Mouse (Mus musculus) stomach, embryonic 16.5 days (tissue): ENCODE data around the gene Col13a1. TPM values are rescaled to one million over a fixed set of nuclear protein-coding genes. Genes with fewer than 3 reads are reported as not detected.

Experiments
- ATAC-seq: fragments of 200-750 bp; cut with Nextera tagmentation; 2 replicates; pipeline ENCODE4 v1.8.0; 2017; ENCODE audit warnings: moderate number of reproducible peaks, moderate TSS enrichment; ENCODE audit not compliant: insufficient read depth, low FRiP score
- H3K27ac ChIP-seq: fragments of 300-500 bp; sonication (generic); 2 replicates; pipeline ENCODE4 v1.5.1; 2014; ENCODE audit warnings: low read length
- H3K27me3 ChIP-seq: fragments of 300-500 bp; sonication (generic); 2 replicates; pipeline ENCODE4 v1.6.1; 2014; ENCODE audit warnings: low read length, control low read depth, mixed read lengths; ENCODE audit not compliant: control insufficient read depth, insufficient read depth
- H3K36me3 ChIP-seq: fragments of 300-500 bp; sonication (generic); 2 replicates; pipeline ENCODE4 v1.6.1; 2014; ENCODE audit warnings: low read length; ENCODE audit not compliant: control insufficient read depth, insufficient read depth
- H3K4me1 ChIP-seq: fragments of 300-500 bp; sonication (generic); 2 replicates; pipeline ENCODE4 v1.6.1; 2014; ENCODE audit warnings: low read length, control low read depth, mixed read lengths; ENCODE audit not compliant: control insufficient read depth, insufficient read depth
- H3K4me2 ChIP-seq: fragments of 300-500 bp; sonication (generic); 2 replicates; pipeline ENCODE4 v1.6.1; 2014; ENCODE audit warnings: low read depth, low read length, mixed read lengths
- H3K4me3 ChIP-seq: fragments of 300-500 bp; sonication (generic); replicated peaks from 2 replicates; pipeline ENCODE4 v1.5.1; 2014; ENCODE audit warnings: mild to moderate bottlenecking, low read length
- H3K9ac ChIP-seq: fragments of 300-500 bp; sonication (generic); 2 replicates; pipeline ENCODE4 v1.6.1; 2014; ENCODE audit warnings: low read length
- H3K9me3 ChIP-seq: fragments of 300-500 bp; sonication (generic); replicated peaks from 2 replicates; pipeline ENCODE4 v1.6.1; 2016; ENCODE audit warnings: low read length, control low read depth; ENCODE audit not compliant: control insufficient read depth
- WGBS: fragments of 180-500 bp; shearing (Covaris S2); extraction: QIAGEN DNeasy Blood & Tissue Kit; methylation state at CpG from one replicate; pipeline ENCODE4 v1.1.7; 2014; 5-methylcytosine and 5-hydroxymethylcytosine counted together
- polyA plus RNA-seq: library from polyadenylated mRNA; unstranded; fragments of >200 nt; fragmentation: Nextera tagmentation; extraction: Ambion mirVana; gene quantifications from 2 replicates; pipeline ENCODE4 v1.2.1, GENCODE M21; 2015

Col13a1 gene
- polyA plus RNA-seq, 1 experiment from 2014 or later, result 4.0 TPM

GRCm38 (mm10) chr10:61944386-61944785 is 34.5 kb downstream of the Col13a1 start:
- Histone ChIP-seq H3K4me2 (no peak overlapping the region), H3K9me3 (no peaks in the 10 kb centered on the region), H3K4me3 (no peak overlapping the region), H3K9ac (no peak overlapping the region), H3K36me3 (no peaks in the 10 kb centered on the region), H3K27me3 (no peaks in the 10 kb centered on the region), H3K4me1 (no peaks in the 10 kb centered on the region), H3K27ac (no peak overlapping the region)
- ATAC-seq, result no peak
- 84% methylated on average over 2 of the region's 2 CpGs for WGBS

GRCm38 (mm10) chr10:61943480-61943879 is 35.4 kb downstream of the Col13a1 start:
- no peaks in the 10 kb centered on the region for H3K4me1 ChIP-seq
- no peaks in the 10 kb centered on the region for H3K9me3 ChIP-seq
- ATAC-seq, result no peak
- H3K4me2 ChIP-seq, result no peak overlapping the region
- H3K36me3 ChIP-seq, result no peaks in the 10 kb centered on the region
- no peak overlapping the region for H3K4me3 ChIP-seq
- no peaks in the 10 kb centered on the region for H3K27me3 ChIP-seq
- 51% methylated on average over 10 of the region's 10 CpGs for WGBS
- H3K27ac ChIP-seq, result no peak overlapping the region
- H3K9ac ChIP-seq, result no peak overlapping the region

GRCm38 (mm10) chr10:61942719-61943118 is 36.2 kb downstream of the Col13a1 start:
- no peak overlapping the region for H3K4me2 ChIP-seq
- no peak overlapping the region for H3K9ac ChIP-seq
- no peak overlapping the region for H3K4me3 ChIP-seq
- no peak; the same call in 1 of the 2 replicates for ATAC-seq
- 46% methylated on average over 2 of the region's 2 CpGs for WGBS
- H3K27me3 ChIP-seq, result no peaks in the 10 kb centered on the region
- H3K36me3 ChIP-seq, result no peaks in the 10 kb centered on the region
- no peak overlapping the region for H3K27ac ChIP-seq
- H3K4me1 ChIP-seq, result no peaks in the 10 kb centered on the region
- H3K9me3 ChIP-seq, result no peaks in the 10 kb centered on the region

GRCm38 (mm10) chr10:61936211-61937121 is 42.4 kb downstream of the Col13a1 start:
- H3K9ac ChIP-seq, result peak overlapping the region; percentile 43
- WGBS, result 6% methylated on average over 28 of the region's 28 CpGs
- no peaks in the 10 kb centered on the region for H3K27me3 ChIP-seq
- H3K4me2 ChIP-seq, result peak overlapping the region; percentile 46
- peak; percentile 55; the same call in 1 of the 2 replicates for ATAC-seq
- H3K4me1 ChIP-seq, result peaks cover 20% of the 10 kb centered on the region
- no peaks in the 10 kb centered on the region for H3K36me3 ChIP-seq
- H3K27ac ChIP-seq, result no peak overlapping the region
- no peaks in the 10 kb centered on the region for H3K9me3 ChIP-seq
- peak overlapping the region; percentile 6; the same call in 1 of the 2 replicates for H3K4me3 ChIP-seq

GRCm38 (mm10) chr10:61931678-61932077 is 47.2 kb downstream of the Col13a1 start:
- ATAC-seq, result no peak
- Histone ChIP-seq H3K27ac (no peak overlapping the region), H3K4me1 (peaks cover 30% of the 10 kb centered on the region), H3K9ac (no peak overlapping the region), H3K27me3 (no peaks in the 10 kb centered on the region), H3K4me3 (no peak overlapping the region), H3K9me3 (no peaks in the 10 kb centered on the region), H3K4me2 (no peak overlapping the region), H3K36me3 (no peaks in the 10 kb centered on the region)
- WGBS, result 42% methylated on average over 6 of the region's 6 CpGs

GRCm38 (mm10) chr10:61929901-61930300 is 49.0 kb downstream of the Col13a1 start:
- no peak overlapping the region for H3K27ac ChIP-seq
- WGBS, result 78% methylated on average over 6 of the region's 6 CpGs
- H3K9me3 ChIP-seq, result no peaks in the 10 kb centered on the region
- H3K9ac ChIP-seq, result no peak overlapping the region
- ATAC-seq, result no peak
- H3K4me2 ChIP-seq, result no peak overlapping the region
- no peak overlapping the region for H3K4me3 ChIP-seq
- no peaks in the 10 kb centered on the region for H3K27me3 ChIP-seq
- peaks cover 17% of the 10 kb centered on the region for H3K4me1 ChIP-seq
- no peaks in the 10 kb centered on the region for H3K36me3 ChIP-seq

- Histone ChIP-seq H3K4me1 (peaks cover 17% of the 10 kb centered on the region), H3K9ac (peak overlapping the region; percentile 31; the same call in 1 of the 2 replicates), H3K4me3 (no peak overlapping the region; the same call in 1 of the 2 replicates), H3K4me2 (peak overlapping the region; percentile 19; the same call in 1 of the 2 replicates), H3K9me3 (no peaks in the 10 kb centered on the region), H3K36me3 (no peaks in the 10 kb centered on the region), H3K27ac (peak overlapping the region; percentile 64), H3K27me3 (no peaks in the 10 kb centered on the region)
- 10% methylated on average over 24 of the region's 24 CpGs for WGBS
- ATAC-seq, result peak; percentile 69; the same call in 1 of the 2 replicates
These were observed 49.9 kb downstream of the Col13a1 start for GRCm38 (mm10) chr10:61928725-61929651.

- no peak overlapping the region for H3K4me2 ChIP-seq
- H3K9me3 ChIP-seq, result no peaks in the 10 kb centered on the region
- ATAC-seq, result no peak
- H3K9ac ChIP-seq, result no peak overlapping the region
- H3K4me3 ChIP-seq, result no peak overlapping the region
- no peaks in the 10 kb centered on the region for H3K36me3 ChIP-seq
- H3K4me1 ChIP-seq, result peaks cover 21% of the 10 kb centered on the region
- no peaks in the 10 kb centered on the region for H3K27me3 ChIP-seq
- H3K27ac ChIP-seq, result no peak overlapping the region
These were observed 53.2 kb downstream of the Col13a1 start for GRCm38 (mm10) chr10:61925691-61926090.
